Mouse (Mus musculus) heart, embryonic 14.5 days (tissue): Measurements from ENCODE around the gene Rai14. TPM values are rescaled to one million over a fixed set of nuclear protein-coding genes. Genes with fewer than 3 reads are reported as not detected.

ENCODE experiments used
- ATAC-seq: fragments of 200-750 bp; cut with Nextera tagmentation; 2 replicates; pipeline ENCODE4 v1.8.0; 2017; ENCODE audit warnings: low read depth, moderate TSS enrichment; ENCODE audit not compliant: insufficient number of reproducible peaks, insufficient read depth, low FRiP score
- H3K27ac ChIP-seq, 2 experiments: fragments of 200-500 bp in 1 of 2; fragments of 300-500 bp in 1 of 2; sonication (generic) in 1 of 2; replicated peaks in 1 of 2; 2 replicates each; pipeline ENCODE4 v1.5.1; 2012 to 2014; ENCODE audit warnings: low read depth in 2 of 2, low read length in 2 of 2, control low read depth in 1 of 2, mild to moderate bottlenecking in 1 of 2, mixed read lengths in 1 of 2; ENCODE audit not compliant: control insufficient read depth in 1 of 2, insufficient read depth in 1 of 2
- H3K27me3 ChIP-seq: fragments of 300-500 bp; sonication (generic); 2 replicates; pipeline ENCODE4 v1.6.1; 2014; ENCODE audit warnings: mild to moderate bottlenecking, low read length, control low read depth; ENCODE audit not compliant: control insufficient read depth, insufficient read depth
- H3K36me3 ChIP-seq: fragments of 300-500 bp; sonication (generic); 2 replicates; pipeline ENCODE4 v1.6.1; 2014; ENCODE audit warnings: mild to moderate bottlenecking, control low read depth, low read length, mixed read lengths; ENCODE audit not compliant: control insufficient read depth, insufficient read depth
- H3K4me1 ChIP-seq, 2 experiments: fragments of 200-500 bp in 1 of 2; fragments of 300-500 bp in 1 of 2; sonication (generic) in 1 of 2; 2 replicates each; pipeline ENCODE4 v1.6.1; 2012 to 2014; ENCODE audit warnings: low read length in 2 of 2, control low read depth in 1 of 2, mixed read lengths in 1 of 2; ENCODE audit not compliant: control insufficient read depth in 2 of 2, insufficient read depth in 2 of 2
- H3K4me2 ChIP-seq: fragments of 300-500 bp; sonication (generic); 2 replicates; pipeline ENCODE4 v1.6.1; 2014; ENCODE audit warnings: mild to moderate bottlenecking, low read length
- H3K4me3 ChIP-seq, 2 experiments: fragments of 200-500 bp in 1 of 2; fragments of 300-500 bp in 1 of 2; sonication (generic) in 1 of 2; 2 replicates each; pipeline ENCODE4 v1.5.1; 2012 to 2014; ENCODE audit warnings: low read length in 2 of 2, mild to moderate bottlenecking in 2 of 2, control low read depth in 1 of 2, low read depth in 1 of 2, moderate library complexity in 1 of 2; ENCODE audit not compliant: control insufficient read depth in 1 of 2, insufficient read depth in 1 of 2
- H3K9ac ChIP-seq: fragments of 300-500 bp; sonication (generic); 2 replicates; pipeline ENCODE4 v1.6.1; 2014; ENCODE audit warnings: mild to moderate bottlenecking, low read length
- H3K9me3 ChIP-seq: fragments of 300-500 bp; sonication (generic); 2 replicates; pipeline ENCODE4 v1.6.1; 2016; ENCODE audit warnings: low read length, control low read depth; ENCODE audit not compliant: control insufficient read depth
- WGBS: fragments of 180-500 bp; shearing (Covaris S2); extraction: QIAGEN DNeasy Blood & Tissue Kit; methylation state at CpG from one replicate; pipeline ENCODE4 v1.1.7; 2014; 5-methylcytosine and 5-hydroxymethylcytosine counted together
- polyA plus RNA-seq: library from polyadenylated mRNA; unstranded; fragments of >200 nt; fragmentation: Nextera tagmentation; extraction: Ambion mirVana; gene quantifications from 2 replicates; pipeline ENCODE4 v1.2.1, GENCODE M21; 2014

The Rai14 gene
- polyA plus RNA-seq, 1 experiment from 2014 or later = 12.9 TPM

DNA sequence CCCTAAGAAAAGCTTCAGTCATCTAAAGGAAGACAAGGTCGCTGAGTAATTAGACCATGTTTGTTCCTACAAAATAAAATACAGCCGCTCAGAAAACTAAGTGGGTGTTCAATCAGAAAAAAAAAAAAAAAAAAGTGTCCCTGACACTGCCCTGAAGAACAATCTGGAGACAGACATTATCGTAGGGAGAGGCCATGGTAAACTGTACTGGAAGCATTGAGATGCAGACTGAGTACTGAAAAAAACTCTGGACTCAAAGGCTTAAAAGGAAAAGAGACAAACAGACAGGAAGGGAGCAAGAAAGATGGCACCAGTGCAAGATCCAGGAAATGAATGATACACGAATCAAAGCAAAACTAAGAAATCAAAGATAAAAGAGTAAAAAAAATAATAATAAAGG lies 71.2 kb downstream of the Rai14 start:
- no peak overlapping the region for H3K27ac ChIP-seq
- no peak for ATAC-seq
- no peak overlapping the region for H3K4me3 ChIP-seq
- H3K4me2 ChIP-seq = no peak overlapping the region
- no peak overlapping the region for H3K9ac ChIP-seq
- H3K27me3 ChIP-seq = peaks cover 4% of the 10 kb centered on the region
- WGBS = 68% methylated on average over 4 of the region's 4 CpGs
- H3K36me3 ChIP-seq = no peaks in the 10 kb centered on the region
- no peaks in the 10 kb centered on the region for H3K9me3 ChIP-seq
- H3K4me1 ChIP-seq = peaks cover 0 to 6% of the 10 kb centered on the region in 2 experiments; a peak in 3 of 4 replicates

DNA sequence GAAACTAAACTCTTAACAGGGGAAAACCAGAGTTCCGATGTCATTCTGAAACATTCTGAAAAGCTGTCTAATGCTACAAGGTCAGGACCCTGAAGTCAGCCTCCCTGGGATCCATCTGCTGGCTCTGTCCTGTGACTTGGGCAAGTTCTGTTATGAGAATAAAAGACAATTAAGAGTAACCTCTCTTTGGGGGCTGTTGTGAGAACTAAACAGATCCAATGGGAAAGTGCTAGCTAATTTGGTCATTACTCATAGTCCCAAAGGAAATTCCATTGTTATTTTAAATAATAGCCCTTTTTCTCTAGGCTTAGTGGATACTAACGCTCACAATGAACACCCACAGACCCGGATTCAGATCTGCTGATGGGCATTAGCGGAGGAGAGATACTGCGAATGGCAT lies 72.0 kb downstream of the Rai14 start:
- Histone ChIP-seq H3K9ac (no peak overlapping the region), H3K4me3 (no peak overlapping the region), H3K4me2 (no peak overlapping the region), H3K36me3 (no peaks in the 10 kb centered on the region), H3K27ac (no peak overlapping the region), H3K27me3 (peaks cover 2% of the 10 kb centered on the region), H3K4me1 (no peaks in the 10 kb centered on the region; a peak in 2 of 4 replicates), H3K9me3 (no peaks in the 10 kb centered on the region)
- 64% methylated on average over 5 of the region's 5 CpGs for whole genome bisulfite sequencing
- ATAC-seq = no peak

DNA sequence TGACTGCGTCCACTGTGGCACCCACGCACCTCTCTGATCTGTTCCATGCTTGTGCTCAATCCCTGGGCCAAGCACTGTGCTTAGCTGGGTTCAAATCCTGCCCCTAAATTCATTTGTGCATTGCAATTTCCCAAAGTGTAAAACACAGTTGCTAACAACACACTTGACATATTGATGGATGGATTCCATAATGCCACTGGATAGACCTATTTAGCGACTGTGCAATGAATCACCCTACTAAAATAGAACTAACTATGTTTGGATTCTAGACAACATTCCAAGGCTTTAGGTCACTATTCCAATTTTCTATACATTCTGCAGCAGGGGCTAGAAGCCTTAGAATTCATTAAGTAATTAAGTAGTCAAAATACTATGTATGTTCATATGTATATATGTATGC lies 73.7 kb downstream of the Rai14 start:
- Histone ChIP-seq H3K9ac (no peak overlapping the region), H3K27me3 (no peaks in the 10 kb centered on the region), H3K36me3 (no peaks in the 10 kb centered on the region), H3K4me2 (no peak overlapping the region), H3K27ac (no peak overlapping the region), H3K9me3 (no peaks in the 10 kb centered on the region), H3K4me1 (no peaks in the 10 kb centered on the region; a peak in 2 of 4 replicates), H3K4me3 (no peak overlapping the region)
- 70% methylated on average over 3 of the region's 3 CpGs for WGBS
- no peak for ATAC-seq

DNA sequence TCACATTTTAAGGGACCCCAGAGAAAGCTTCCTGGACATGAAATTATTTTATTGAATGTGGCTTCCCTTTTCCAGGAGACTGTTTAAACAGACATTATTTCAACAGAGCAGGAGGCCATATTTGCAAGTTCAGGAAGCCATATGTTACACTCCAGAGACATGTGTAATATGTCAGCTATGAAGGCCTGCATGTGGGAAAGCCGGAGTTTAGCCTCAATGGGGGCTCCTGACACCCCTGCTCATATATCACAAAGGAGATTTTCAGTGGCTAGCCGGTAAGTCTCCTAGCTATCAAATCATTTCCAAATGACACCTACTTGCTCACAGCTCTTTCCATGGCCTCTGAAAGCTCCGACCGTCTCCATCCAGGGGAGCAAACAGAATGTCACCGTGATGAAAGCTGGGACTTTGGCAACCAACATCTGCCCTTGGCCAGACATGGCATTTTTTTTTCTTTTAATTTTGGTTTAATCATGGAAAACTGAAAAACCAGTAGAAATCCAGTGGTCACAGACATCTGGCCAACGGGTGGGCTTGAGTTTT lies 77.1 kb downstream of the Rai14 start:
- Histone ChIP-seq H3K4me1 (peaks cover 0 to 9% of the 10 kb centered on the region in 2 experiments; a peak in 1 of 4 replicates), H3K4me3 (no peak overlapping the region), H3K27ac (no peak overlapping the region), H3K9ac (no peak overlapping the region), H3K4me2 (no peak overlapping the region), H3K27me3 (no peaks in the 10 kb centered on the region), H3K9me3 (no peaks in the 10 kb centered on the region), H3K36me3 (no peaks in the 10 kb centered on the region)
- no peak for ATAC-seq
- WGBS = 78% methylated on average over 6 of the region's 6 CpGs

DNA sequence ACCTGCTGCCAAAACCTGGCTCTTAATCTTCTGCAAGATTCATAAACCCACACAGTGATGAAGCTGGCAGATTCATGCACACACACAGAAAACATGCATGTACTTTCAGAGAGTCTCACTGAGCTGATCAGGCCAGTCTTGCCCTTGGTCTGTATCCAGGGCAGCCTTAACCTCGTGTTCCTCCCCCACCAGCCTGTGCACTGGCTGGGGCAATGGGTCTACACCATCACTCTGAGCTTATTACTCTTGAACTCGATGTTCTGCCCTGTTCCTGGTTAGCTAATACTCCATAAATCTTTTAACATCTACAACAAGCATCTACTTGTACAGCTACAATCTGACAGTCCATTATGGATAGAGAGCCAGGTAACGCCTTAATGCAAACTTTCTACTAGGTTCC lies 77.6 kb downstream of the Rai14 start:
- H3K27ac ChIP-seq = no peak overlapping the region
- no peaks in the 10 kb centered on the region for H3K27me3 ChIP-seq
- H3K4me2 ChIP-seq = no peak overlapping the region
- no peak overlapping the region for H3K9ac ChIP-seq
- no peaks in the 10 kb centered on the region; the same call in 1 of the 2 replicates for H3K36me3 ChIP-seq
- WGBS = 76% methylated on average over 3 of the region's 3 CpGs
- H3K4me1 ChIP-seq = peaks cover 0 to 9% of the 10 kb centered on the region in 2 experiments; a peak in 1 of 4 replicates
- no peak overlapping the region for H3K4me3 ChIP-seq
- no peak for ATAC-seq
- no peaks in the 10 kb centered on the region for H3K9me3 ChIP-seq

DNA sequence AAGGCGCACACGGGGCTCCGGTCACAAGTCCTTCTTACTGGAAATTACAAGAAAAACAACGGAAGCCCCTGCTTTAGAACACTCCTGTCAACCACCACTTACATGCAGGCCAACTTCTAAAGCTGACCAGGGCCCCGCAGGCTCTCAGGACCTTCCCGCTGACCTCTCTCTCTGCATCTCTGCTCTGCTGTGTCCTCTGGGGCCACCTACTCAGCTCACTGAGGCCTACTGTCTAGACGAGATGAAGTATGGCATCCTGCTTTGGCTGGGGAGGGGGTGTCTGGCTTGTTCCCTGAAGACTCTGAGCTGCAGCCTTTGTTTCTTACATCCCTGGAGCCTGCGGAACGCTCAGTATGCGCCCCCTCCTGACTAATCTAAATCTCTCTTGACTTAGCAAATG lies 79.3 kb downstream of the Rai14 start:
- 0 out of 2 replicates have a peak, but pooled peaks have one; percentile 35 for ATAC-seq
- H3K27ac ChIP-seq = peak overlapping the region; percentile 20 to 44; a peak in 1 of 4 replicates

DNA sequence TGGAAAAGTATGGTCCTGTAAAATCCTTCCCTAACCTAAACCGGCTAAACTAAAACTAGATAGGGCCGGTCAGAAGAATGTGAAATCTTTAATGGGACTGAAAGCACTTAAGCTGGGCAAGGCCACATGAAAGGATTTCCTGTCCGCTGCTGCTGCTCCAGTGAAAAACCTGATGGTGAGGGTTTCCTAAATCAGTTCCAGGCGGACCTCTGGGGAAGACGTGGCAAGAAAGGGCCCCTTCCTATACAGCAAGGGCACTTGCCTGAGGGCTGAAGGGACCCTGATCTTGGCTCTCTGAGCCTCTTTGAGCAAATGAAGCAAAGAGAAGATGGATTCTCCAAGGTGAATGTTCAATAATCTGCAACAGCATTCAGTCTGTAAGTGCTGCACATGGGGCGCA lies 80.2 kb downstream of the Rai14 start:
- Histone ChIP-seq H3K4me3 (no peak overlapping the region), H3K4me1 (peaks cover 0 to 9% of the 10 kb centered on the region in 2 experiments; a peak in 1 of 4 replicates), H3K27ac (no peak overlapping the region), H3K9me3 (no peaks in the 10 kb centered on the region), H3K36me3 (peaks cover 2% of the 10 kb centered on the region; the same call in 1 of the 2 replicates), H3K27me3 (no peaks in the 10 kb centered on the region), H3K9ac (no peak overlapping the region), H3K4me2 (no peak overlapping the region)
- no peak for ATAC-seq
- 53% methylated on average over 6 of the region's 6 CpGs for WGBS

More for the DNA sequence above, 79.3 kb downstream of the Rai14 start:
- H3K4me3 ChIP-seq = no peak overlapping the region
- H3K27me3 ChIP-seq = no peaks in the 10 kb centered on the region
- peaks cover 2% of the 10 kb centered on the region; the same call in 1 of the 2 replicates for H3K36me3 ChIP-seq
- no peak overlapping the region for H3K4me2 ChIP-seq
- no peak overlapping the region for H3K9ac ChIP-seq
- 58% methylated on average over 10 of the region's 10 CpGs for WGBS
- no peaks in the 10 kb centered on the region for H3K9me3 ChIP-seq
- H3K4me1 ChIP-seq = peaks cover 0 to 9% of the 10 kb centered on the region in 2 experiments; a peak in 1 of 4 replicates

DNA sequence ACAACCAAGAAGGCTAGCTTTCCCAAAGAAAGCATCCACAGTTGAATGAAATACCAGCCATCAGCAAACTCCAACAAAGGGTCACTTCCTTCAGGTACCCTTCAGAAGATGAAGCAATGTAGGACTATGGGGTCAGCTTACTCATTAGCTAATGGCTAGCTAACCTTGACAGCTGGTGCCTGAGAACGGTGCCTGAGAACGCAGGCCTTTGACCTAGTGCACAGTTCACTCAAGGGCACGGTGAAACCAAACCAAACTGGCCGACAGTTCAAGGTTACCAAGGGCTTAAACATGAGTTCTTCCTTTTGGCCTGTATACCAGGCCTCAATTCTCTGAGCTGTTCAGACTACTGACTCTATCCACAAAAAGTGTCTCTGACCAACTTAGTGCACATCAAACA lies 81.0 kb downstream of the Rai14 start:
- peaks cover 2% of the 10 kb centered on the region; the same call in 1 of the 2 replicates for H3K36me3 ChIP-seq

More for the DNA sequence above, 81.0 kb downstream of the Rai14 start:
- Histone ChIP-seq H3K27ac (no peak overlapping the region), H3K4me3 (no peak overlapping the region), H3K9me3 (no peaks in the 10 kb centered on the region), H3K27me3 (no peaks in the 10 kb centered on the region), H3K4me2 (no peak overlapping the region), H3K9ac (no peak overlapping the region), H3K4me1 (peaks cover 0 to 9% of the 10 kb centered on the region in 2 experiments; a peak in 1 of 4 replicates)
- 89% methylated on average over 4 of the region's 4 CpGs for WGBS
- ATAC-seq = no peak
